Mouse (Mus musculus): ENCODE results near the gene Med27.

- TF ChIP-seq CTCF (IDR thresholded peaks at IDR 0.05; ENCODE audit: control insufficient read depth, insufficient read depth, insufficient read length) (no peak), MAX (IDR thresholded peaks at IDR 0.05) (no peak), FOSL1 (IDR thresholded peaks at IDR 0.05; ENCODE audit: insufficient read depth, low read length, poor library complexity, severe bottlenecking) (no peak), MYOG (IDR thresholded peaks at IDR 0.05; ENCODE audit: control insufficient read depth, extremely low read depth, insufficient read length) (no peak), MYOD1 (IDR thresholded peaks at IDR 0.05; ENCODE audit: control insufficient read depth, insufficient read length, low read depth) (no peak), USF1 (IDR thresholded peaks at IDR 0.05; ENCODE audit: low read depth) (no peak), CEBPB (IDR thresholded peaks at IDR 0.05; ENCODE audit: low read depth) (no peak)
Observed at GRCm38 (mm10) chr2:29453376-29453775, 106.8 kb downstream of the Med27 start.
